Mouse (Mus musculus): ENCODE measurements around the gene Nbea. TPM values are rescaled to one million over a fixed set of nuclear protein-coding genes. Genes with fewer than 3 reads are reported as not detected.

The Nbea gene
- total and polyA plus RNA-seq, 3 experiments = 0.04 to 0.27 TPM; not detected in 1

DNA sequence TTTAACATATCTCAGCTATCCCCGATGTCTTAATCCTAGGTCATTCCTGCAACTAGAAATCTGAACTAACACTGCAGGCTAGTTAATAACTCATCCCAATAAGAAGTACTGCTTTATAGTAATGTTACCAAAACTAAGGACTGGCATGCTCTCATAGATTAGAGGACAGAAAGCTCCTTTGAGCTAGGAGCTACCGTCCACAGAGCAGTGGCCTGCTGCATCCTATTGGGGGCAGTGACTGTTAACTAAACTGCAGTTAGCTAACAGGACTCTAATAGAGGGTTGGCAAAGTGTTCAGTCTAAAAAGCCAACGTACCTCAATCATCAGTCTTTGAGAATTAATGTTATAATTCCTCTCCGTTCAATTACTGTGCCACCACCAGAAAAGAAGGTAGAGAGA lies 348.3 kb downstream of the Nbea start:
- no peak for TF ChIP-seq ZC3H11A (IDR thresholded peaks at IDR 0.05; ENCODE audit: low read depth, low read length)
- no peak for TF ChIP-seq MXI1 (IDR thresholded peaks at IDR 0.05; ENCODE audit: low read depth, low read length)
- no peak for TF ChIP-seq ZNF384 (IDR thresholded peaks at IDR 0.05; ENCODE audit: low read depth, low read length)
- TF ChIP-seq NRF1 (IDR thresholded peaks at IDR 0.05; ENCODE audit: insufficient read depth, low read depth, low read length, poor library complexity, severe bottlenecking) = no peak
- TF ChIP-seq MAZ (IDR thresholded peaks at IDR 0.05; ENCODE audit: low read depth, low read length) = no peak
- no peak for TF ChIP-seq MYB (IDR thresholded peaks at IDR 0.05; ENCODE audit: low read depth, low read length)
- TF ChIP-seq HCFC1 (IDR thresholded peaks at IDR 0.05; ENCODE audit: low read depth, low read length) = no peak
- TF ChIP-seq GATA1 (IDR thresholded peaks at IDR 0.05; ENCODE audit: low read depth, low read length) = no peak
- no peak for TF ChIP-seq POLR2AphosphoS5 (IDR thresholded peaks at IDR 0.05; ENCODE audit: borderline replicate concordance, low read depth, low read length)
- no peak for TF ChIP-seq RAD21 (IDR thresholded peaks at IDR 0.05; ENCODE audit: low read depth, low read length)
- TF ChIP-seq RCOR1 (IDR thresholded peaks at IDR 0.05; ENCODE audit: low read depth, low read length) = no peak
- TF ChIP-seq ETS1 (IDR thresholded peaks at IDR 0.05; ENCODE audit: low read depth, low read length) = no peak
- TF ChIP-seq E2F4 (IDR thresholded peaks at IDR 0.05; ENCODE audit: borderline replicate concordance, low read depth, low read length) = no peak
- no peak for TF ChIP-seq CHD1 (IDR thresholded peaks at IDR 0.05; ENCODE audit: low read depth, low read length)
- TF ChIP-seq POLR2AphosphoS2 (IDR thresholded peaks at IDR 0.05; ENCODE audit: low read length) = no peak
- TF ChIP-seq MYC (IDR thresholded peaks at IDR 0.05; ENCODE audit: low read depth, low read length) = no peak
- TF ChIP-seq CHD2 (IDR thresholded peaks at IDR 0.05; ENCODE audit: low read length) = no peak
- TF ChIP-seq ELF1 (IDR thresholded peaks at IDR 0.05; ENCODE audit: low read depth, low read length) = no peak
- TF ChIP-seq CTCF (IDR thresholded peaks at IDR 0.05 in 2 of 3, conservative IDR thresholded peaks at IDR 0.05 in 1 of 3; ENCODE audit: control insufficient read depth in 1 of 3, insufficient read depth in 1 of 3, low read depth in 2 of 3, low read length in 3 of 3, poor library complexity in 1 of 3, severe bottlenecking in 1 of 3) = no peak
- TF ChIP-seq POLR2A (IDR thresholded peaks at IDR 0.05; ENCODE audit: control insufficient read depth in 1 of 2, insufficient read depth in 1 of 2, low read depth in 1 of 2, low read length in 2 of 2, poor library complexity in 1 of 2) = no peak
- no peak overlapping the region for H3K9ac ChIP-seq (ENCODE audit: control insufficient read depth, low read depth, low read length, poor library complexity, severe bottlenecking)
- H3K4me3 ChIP-seq (ENCODE audit: control insufficient read depth in 1 of 2, insufficient read depth in 1 of 2, low read depth in 2 of 2, low read length in 2 of 2) = no peak overlapping the region
- H3K9me3 ChIP-seq (replicated peaks; ENCODE audit: insufficient read depth, low read length) = no peaks in the 10 kb centered on the region
- no peak for DNase-seq (ENCODE audit: low read depth, low spot score)
- no peaks in the 10 kb centered on the region for H3K79me2 ChIP-seq (ENCODE audit: control insufficient read depth, insufficient read depth, low read length, poor library complexity)
- H3K36me3 ChIP-seq (ENCODE audit: control insufficient read depth in 1 of 2, insufficient read depth in 2 of 2, low read length in 2 of 2) = peaks cover 0 to 2% of the 10 kb centered on the region in 2 experiments; a peak in 2 of 4 replicates
- H3K27ac ChIP-seq (ENCODE audit: control insufficient read depth, low read depth, low read length) = no peak overlapping the region
- 0 out of 4 replicates have a peak, but pooled peaks cover 0 to under 1% of the 10 kb centered on the region in 2 experiments for H3K4me1 ChIP-seq (ENCODE audit: control insufficient read depth in 1 of 2, insufficient read depth in 2 of 2, low read length in 2 of 2)
- H3K27me3 ChIP-seq (ENCODE audit: control insufficient read depth in 1 of 2, insufficient read depth in 2 of 2, low read length in 2 of 2) = no peaks in the 10 kb centered on the region

DNA sequence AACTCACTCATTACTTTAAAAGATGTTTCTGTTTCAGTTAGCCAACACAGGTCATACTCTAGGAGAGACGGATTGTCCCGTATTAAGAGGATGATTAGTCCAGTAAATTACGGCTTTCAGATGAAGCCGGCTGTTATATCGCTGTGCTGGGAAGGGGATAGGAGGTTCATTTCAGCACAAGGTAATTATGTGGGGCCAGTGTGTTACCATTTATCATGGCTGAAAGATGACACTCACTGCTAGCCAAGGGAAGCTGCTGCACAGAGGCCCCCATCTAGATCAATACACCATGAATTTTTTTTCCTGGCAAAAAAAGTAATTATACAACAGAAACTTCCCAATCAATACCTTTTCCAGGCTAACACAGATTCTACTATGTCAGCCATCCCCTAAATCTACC lies 353.3 kb downstream of the Nbea start:
- no peaks in the 10 kb centered on the region for H3K9me3 ChIP-seq (replicated peaks; ENCODE audit: insufficient read depth, low read length)
- no peak for DNase-seq (ENCODE audit: low read depth, low spot score)
- no peaks in the 10 kb centered on the region for H3K27me3 ChIP-seq (ENCODE audit: control insufficient read depth in 1 of 2, insufficient read depth in 2 of 2, low read length in 2 of 2)
- H3K36me3 ChIP-seq (ENCODE audit: control insufficient read depth in 1 of 2, insufficient read depth in 2 of 2, low read length in 2 of 2) = peaks cover 0 to 27% of the 10 kb centered on the region in 2 experiments; a peak in 2 of 4 replicates
- TF ChIP-seq TBP (IDR thresholded peaks at IDR 0.05; ENCODE audit: low read depth, low read length) = no peak
- no peak for TF ChIP-seq E2F4 (IDR thresholded peaks at IDR 0.05; ENCODE audit: borderline replicate concordance, low read depth, low read length)
- no peak for TF ChIP-seq MEF2A (IDR thresholded peaks at IDR 0.05; ENCODE audit: extremely low read depth, insufficient replicate concordance, low read depth, low read length, poor library complexity, severe bottlenecking)
- TF ChIP-seq SIN3A (IDR thresholded peaks at IDR 0.05; ENCODE audit: low read length) = no peak
- TF ChIP-seq TAL1 (IDR thresholded peaks at IDR 0.05; ENCODE audit: low read length) = no peak
- TF ChIP-seq RCOR1 (IDR thresholded peaks at IDR 0.05; ENCODE audit: low read depth, low read length) = no peak
- no peak for TF ChIP-seq RAD21 (IDR thresholded peaks at IDR 0.05; ENCODE audit: low read depth, low read length)
- TF ChIP-seq EP300 (IDR thresholded peaks at IDR 0.05; ENCODE audit: low read depth in 1 of 2, low read length in 2 of 2) = no peak
- no peak for TF ChIP-seq CHD1 (IDR thresholded peaks at IDR 0.05; ENCODE audit: low read depth, low read length)
- no peak for TF ChIP-seq GABPA (IDR thresholded peaks at IDR 0.05; ENCODE audit: low read depth, low read length)
- TF ChIP-seq BHLHE40 (IDR thresholded peaks at IDR 0.05; ENCODE audit: borderline replicate concordance, low read depth, low read length) = no peak
- TF ChIP-seq JUND (IDR thresholded peaks at IDR 0.05; ENCODE audit: low read depth, low read length) = no peak
- no peak for TF ChIP-seq KAT2A (conservative IDR thresholded peaks at IDR 0.05; ENCODE audit: low read depth, low read length)
- TF ChIP-seq ZKSCAN1 (IDR thresholded peaks at IDR 0.05; ENCODE audit: low read depth, low read length) = no peak
- no peak overlapping the region for H3K4me3 ChIP-seq (ENCODE audit: control insufficient read depth in 1 of 2, insufficient read depth in 1 of 2, low read depth in 2 of 2, low read length in 2 of 2)
- peaks cover 3 to 16% of the 10 kb centered on the region in 2 experiments; a peak in 3 of 4 replicates for H3K4me1 ChIP-seq (ENCODE audit: control insufficient read depth in 1 of 2, insufficient read depth in 2 of 2, low read length in 2 of 2)
- H3K9ac ChIP-seq (ENCODE audit: control insufficient read depth, low read depth, low read length, poor library complexity, severe bottlenecking) = no peak overlapping the region
- no peak overlapping the region for H3K27ac ChIP-seq (ENCODE audit: control insufficient read depth, low read depth, low read length)
- no peaks in the 10 kb centered on the region for H3K79me2 ChIP-seq (ENCODE audit: control insufficient read depth, insufficient read depth, low read length, poor library complexity)
